Mouse (Mus musculus) T-cell, adult 66 days (primary cell): ENCODE results near the gene Cux2. TPM values are rescaled to one million over a fixed set of nuclear protein-coding genes. Genes with fewer than 3 reads are reported as not detected.

Experiments
- total RNA-seq, 2 experiments: library from RNA; stranded (reverse); gene quantifications; 3 replicates in 1 of 2; 4 replicates in 1 of 2; pipeline ENCODE4 v1.2.4; 2023

The Cux2 gene
- total RNA-seq: not detected

GRCm38 (mm10) chr5:122050017-122050831 is at the start of gene Cux2:
Gene Cux2 (minus strand): TSS chr5:122050102.

DNA sequence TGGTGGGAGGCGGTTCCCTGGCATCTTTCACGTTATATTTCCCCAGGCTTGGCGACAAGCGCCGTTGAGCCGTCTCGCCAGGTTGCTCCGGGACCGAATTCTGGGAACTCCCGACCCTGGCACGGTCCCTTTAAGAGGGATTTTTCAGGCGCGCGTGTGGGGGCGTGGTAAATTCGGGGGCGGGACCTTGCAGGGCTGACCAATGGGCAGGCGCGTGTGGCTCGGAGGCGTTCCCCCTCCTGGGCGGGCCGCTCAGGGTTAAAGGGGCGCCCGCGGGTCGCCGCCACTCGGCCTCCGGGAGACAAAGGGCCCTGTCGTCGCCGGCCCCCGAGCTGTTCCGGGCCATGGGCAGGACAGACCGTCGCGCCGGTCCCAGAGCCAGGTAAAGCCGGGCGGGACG is 201.2 kb downstream of the Cux2 start, which contains the start of gene Pheta1:
Gene Pheta1 (plus strand): TSS at position 242 of the 400 bp plus-strand sequence.

DNA sequence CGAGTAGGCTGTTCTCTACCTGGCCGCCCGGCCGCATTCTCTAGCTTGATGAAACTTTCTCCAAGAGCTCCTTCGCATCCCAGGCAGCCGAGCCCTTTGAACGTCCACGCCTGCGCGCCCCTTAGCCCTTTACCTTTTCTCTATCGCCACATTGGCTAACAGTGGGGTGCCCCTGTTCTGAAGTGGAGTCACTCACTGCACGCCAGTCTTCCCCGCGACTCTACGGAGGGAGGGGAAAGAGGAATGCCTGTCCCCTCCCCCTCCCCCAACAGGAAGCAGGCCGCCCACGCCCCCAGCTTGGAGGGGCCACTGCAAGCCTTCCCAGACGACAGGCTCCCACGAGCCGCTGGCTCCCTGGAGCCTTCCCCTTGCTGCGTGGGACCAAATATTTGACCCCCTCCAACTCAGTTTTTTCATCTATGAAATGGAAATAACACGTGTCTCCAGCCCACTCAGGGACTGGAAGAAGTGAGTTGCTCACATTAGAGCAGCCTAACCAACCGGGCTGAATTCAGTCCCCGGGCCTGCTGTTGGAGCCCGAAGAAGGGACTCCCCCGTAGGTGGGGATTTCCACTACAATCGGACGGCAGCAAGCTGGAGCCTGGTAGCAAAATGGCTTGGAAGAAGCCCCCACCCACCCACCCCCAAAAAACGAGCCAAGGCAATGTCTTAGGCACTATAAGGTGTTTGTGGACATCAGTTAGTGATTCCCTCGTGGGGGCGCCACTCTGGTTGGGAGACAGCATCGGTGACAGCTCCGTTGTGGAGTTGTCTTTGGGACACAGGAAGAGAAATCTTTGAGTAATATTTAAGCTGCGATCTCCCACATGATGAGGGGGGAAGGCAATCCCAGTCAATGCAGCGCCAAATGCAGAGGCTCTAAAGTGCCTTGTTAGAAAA is 212.2 kb downstream of the Cux2 start, which contains the start of gene Sh2b3:
Gene Sh2b3 (minus strand): TSS at position 206 of the 900 bp plus-strand sequence.

Other genes with a start within 250 kb of the Cux2 start
- gene Sh2b3, start 212.5 kb downstream of the Cux2 start, total RNA-seq: 10 to 100 TPM; 31.3 to 32.9 TPM
- 1 to 10 TPM; 5.0 to 6.6 TPM for gene Pheta1, start 201.1 kb downstream of the Cux2 start, total RNA-seq
- gene Myl2, start 50.8 kb upstream of the Cux2 start, total RNA-seq: not detected
- not detected for gene Ccdc63, start 90.7 kb upstream of the Cux2 start, total RNA-seq
- gene Ppp1cc, start 108.2 kb upstream of the Cux2 start, total RNA-seq: 100 to 1,000 TPM; 275 to 280 TPM
- gene Hvcn1, start 156.7 kb upstream of the Cux2 start, total RNA-seq: 10 to 100 TPM; 73.6 to 74.4 TPM
- gene Tctn1, start 214.4 kb upstream of the Cux2 start, total RNA-seq: 1 to 10 TPM; 2.5 to 2.8 TPM
- gene Pptc7, start 234.3 kb upstream of the Cux2 start, total RNA-seq: 10 to 100 TPM; 35.9 to 42.7 TPM